Mouse (Mus musculus) brain, adult 2 months (tissue): ENCODE data around the gene Mfsd2a.
A peak's percentile ranks its signal among the peaks of the same experiment; 100 is the strongest.
"Not testable (repeated sequence)": the region's sequence is repeated elsewhere in the genome, so short reads cannot be mapped to it uniquely, and the experiment has no call there.

Experiments
- DNase-seq: peaks from one replicate; pipeline ENCODE4 v3.0.0; 2011; ENCODE audit warnings: low read depth, low spot score

Mfsd2a gene

DNA sequence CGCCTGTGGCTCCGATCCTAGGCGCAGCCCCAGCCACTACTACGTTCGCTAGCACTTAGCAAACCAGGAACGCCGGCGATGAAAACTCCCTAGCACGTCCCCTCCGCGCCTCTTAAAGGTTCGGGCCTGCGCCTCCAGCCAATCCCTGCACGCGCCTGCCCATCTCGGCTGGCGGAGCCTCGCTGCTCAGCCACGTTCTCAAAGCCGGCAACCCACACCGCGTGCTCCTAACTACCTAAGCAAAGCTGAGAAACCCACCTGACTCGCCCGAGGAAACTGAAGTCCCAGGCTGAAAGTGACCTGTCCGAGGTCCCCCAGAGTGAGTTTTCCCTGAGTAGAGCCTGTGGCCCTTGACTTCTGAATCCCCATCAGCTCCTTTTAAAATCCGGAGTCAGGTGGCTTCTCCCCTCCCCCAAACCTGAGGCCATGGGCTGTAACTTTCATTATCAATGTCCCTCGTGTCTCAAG lies at the start of gene Mfsd2a:
Mfsd2a (minus strand) TSS at position 89 of the 468 bp plus-strand sequence.
- DNase-seq = peak; percentile 62

DNA sequence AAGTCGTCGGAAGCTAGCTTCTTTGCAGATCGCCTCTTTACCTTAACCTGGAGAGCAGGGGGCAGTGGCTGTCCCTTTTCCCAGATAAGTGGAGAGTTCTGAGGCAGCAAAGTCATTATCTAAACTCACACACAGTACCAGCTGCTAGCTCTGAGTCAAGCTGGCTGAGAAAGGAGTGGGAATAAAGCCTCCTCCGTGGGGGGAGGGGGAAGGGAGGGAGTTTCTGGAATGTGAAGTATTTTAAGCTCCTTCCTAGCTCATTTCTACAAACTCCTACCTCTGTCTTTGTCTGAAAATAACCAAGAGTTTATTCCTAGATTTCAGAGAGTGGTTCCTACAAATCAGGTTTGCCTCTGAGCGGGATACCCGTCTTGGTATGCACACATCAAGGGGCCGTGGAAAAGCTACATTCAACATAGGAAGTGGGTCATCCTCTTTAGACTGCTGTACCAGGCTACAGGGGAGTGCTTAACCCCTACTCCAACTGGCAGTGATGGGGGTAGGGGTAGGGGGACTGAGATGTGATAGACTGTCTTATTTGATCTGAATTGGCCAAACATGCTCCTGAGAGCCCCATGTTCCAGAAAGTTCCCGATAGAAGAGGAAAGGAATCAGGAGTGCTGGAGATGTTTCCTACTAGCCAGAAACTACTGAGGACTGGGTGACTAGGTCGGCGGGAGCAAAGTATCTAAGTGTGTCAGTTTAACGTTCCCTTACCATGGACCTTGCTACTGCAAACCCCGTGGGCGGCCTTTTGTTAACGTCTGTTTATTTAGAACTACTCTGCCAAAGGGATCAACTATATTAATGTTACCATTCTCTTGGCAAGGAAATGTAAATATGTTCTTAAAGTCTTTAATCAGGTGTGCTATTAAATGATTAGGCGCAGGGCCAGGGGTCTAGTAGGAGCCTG lies 44.3 kb upstream of the Mfsd2a start:
- DNase-seq = peak; percentile 93

DNA sequence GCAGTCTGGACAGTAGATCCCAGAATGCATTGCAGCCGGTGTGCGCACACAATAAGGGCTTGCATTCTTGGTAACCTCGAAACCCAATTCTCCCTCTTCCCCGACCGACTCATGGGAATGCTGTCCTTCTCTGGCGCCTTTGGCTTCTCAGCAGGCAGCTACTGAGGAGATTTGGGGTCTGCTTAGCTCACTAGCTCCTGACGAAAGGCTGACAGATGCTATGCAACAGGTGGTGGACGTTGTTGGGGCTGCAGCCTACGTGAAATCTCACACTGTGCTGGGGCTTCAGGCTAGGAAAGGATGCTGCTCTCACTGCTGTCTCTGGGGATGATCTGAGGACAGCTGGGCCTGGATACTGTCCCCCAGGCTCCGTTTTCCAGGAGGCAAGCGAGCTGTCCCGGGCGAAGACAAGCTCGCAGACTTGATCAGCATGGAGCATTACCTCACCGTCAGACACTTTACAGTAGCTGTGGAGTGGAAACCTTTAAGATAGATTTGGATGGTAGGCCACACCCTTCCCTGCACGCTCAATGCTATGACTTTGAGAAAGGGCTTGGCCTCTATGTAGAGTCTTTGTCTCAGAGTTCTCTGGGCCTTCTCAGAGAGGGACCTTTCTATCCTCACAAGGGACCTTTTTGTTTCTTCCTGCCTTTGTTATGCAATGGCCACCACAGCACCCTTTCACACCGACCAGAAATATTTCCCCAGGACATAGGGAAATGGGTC lies 39.8 kb upstream of the Mfsd2a start:
- DNase-seq = no peak

DNA sequence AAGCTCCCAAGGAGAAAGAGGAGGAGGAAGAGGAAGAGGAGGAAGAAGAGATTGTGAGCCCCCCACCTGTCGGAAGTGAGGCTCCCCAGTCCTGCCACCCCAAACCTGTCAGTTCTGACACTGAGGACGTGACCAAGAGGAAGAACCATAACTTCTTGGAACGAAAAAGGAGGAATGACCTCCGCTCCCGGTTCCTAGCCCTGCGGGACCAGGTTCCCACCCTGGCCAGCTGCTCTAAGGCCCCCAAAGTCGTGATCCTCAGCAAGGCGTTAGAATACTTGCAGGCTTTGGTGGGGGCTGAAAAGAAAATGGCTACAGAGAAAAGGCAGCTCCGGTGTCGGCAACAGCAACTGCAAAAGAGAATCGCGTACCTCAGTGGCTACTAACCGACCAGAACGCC lies 39.1 kb upstream of the Mfsd2a start:
- DNase-seq = no peak

DNA sequence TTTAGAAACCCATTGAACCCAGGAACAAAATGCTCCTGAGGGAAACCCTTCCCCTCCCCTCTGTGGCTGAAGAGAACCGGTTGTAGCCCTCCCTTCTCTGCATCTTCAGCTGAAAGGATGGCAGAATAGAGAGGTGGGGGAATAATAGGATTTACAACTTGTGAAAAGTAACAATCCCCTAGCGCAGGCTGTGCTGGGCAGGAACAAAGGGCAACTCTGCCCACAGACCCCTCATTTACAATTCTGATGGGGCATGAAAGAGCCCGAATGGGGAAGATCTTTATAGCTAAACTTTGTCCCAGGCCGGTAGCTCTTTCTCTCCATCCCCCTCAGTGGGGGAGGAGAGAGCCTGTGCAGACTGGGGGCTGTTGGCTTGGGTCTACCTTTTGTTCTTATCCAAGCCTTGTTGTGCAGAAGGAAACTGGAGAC lies 38.3 kb upstream of the Mfsd2a start:
- no peak for DNase-seq

DNA sequence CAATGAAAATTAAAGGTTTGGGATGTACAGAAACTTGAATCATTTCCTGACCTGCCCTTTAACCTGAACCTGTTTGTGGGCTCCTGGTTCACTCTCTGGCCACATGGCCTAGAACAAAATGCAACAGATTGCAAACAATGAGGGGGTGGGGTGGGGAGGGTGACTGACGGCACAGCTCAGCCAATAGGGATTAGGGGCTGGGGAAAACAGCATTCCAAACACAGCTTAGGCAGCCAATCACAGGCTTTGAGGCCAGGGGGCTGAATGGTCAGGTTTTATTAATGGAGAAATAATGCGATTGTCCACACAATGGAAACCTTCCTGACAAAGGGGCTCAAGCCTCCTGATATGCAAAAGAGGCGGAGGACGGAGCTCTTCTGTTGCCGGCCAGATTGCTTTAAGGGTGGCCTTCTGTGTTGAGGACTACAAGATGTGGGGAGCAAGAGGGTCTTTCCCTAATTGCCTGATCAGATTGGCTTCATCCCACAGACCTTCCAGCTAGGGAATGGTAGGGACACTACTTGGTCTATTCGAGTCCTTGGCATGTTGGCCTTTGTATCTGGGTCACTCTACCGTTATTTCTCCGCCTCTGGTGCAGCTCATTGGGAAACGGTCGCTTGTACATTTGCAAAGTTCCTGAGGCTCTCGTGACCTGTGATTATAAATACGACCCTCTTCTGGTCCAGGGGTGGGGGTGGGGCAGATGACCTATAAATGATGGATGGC lies 37.7 kb upstream of the Mfsd2a start:
- DNase-seq = peak; percentile 65

DNA sequence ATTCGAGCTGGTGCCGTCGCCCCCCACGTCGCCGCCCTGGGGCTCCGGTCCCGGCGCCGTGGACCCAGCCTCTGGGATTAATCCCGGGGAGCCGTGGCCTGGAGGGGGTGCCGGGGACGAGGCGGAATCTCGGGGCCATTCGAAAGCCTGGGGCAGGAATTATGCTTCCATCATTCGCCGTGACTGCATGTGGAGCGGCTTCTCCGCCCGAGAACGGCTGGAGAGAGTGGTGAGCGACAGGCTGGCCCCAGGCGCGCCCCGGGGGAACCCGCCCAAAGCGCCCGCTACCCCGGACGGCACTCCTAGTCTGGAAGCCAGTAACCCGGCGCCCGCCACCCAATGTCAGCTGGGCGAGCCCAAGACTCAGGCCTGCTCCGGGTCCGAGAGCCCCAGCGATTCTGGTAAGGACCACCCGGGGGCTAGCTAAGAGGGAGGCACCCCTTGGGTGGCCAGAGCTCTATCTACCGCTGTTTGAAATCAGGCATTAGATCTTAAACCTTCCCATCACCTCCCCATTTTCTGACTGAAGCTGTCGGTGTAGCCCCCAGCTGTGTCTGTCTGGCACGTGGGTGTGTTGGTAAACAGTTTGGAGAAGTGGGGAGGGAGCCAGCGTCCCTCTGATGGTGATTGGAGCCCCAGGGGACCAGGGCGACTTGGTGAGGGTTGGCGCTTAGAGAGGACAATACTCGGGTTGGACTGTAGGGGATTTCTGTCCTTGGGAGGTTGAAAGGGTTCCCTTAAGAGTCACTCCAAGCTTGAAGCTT lies 35.8 kb upstream of the Mfsd2a start:
- DNase-seq = no peak

DNA sequence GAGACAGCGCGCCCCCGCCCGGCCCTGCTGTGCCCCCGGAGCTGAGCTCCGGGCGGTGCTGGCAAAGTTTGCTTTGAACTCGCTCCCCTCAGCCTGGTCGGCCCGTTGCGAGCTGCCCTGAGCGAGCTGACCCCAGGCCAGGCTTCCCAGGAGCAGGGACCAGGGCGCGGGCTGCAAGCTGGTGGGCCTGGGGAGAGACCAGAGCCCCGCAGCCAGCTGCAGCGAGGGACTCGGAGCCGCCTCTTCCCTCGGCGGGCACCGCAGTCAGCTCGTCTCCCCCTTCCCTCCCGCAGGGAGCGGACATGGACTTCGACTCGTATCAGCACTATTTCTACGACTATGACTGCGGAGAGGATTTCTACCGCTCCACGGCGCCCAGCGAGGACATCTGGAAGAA lies 35.2 kb upstream of the Mfsd2a start:
- DNase-seq = no peak

DNA sequence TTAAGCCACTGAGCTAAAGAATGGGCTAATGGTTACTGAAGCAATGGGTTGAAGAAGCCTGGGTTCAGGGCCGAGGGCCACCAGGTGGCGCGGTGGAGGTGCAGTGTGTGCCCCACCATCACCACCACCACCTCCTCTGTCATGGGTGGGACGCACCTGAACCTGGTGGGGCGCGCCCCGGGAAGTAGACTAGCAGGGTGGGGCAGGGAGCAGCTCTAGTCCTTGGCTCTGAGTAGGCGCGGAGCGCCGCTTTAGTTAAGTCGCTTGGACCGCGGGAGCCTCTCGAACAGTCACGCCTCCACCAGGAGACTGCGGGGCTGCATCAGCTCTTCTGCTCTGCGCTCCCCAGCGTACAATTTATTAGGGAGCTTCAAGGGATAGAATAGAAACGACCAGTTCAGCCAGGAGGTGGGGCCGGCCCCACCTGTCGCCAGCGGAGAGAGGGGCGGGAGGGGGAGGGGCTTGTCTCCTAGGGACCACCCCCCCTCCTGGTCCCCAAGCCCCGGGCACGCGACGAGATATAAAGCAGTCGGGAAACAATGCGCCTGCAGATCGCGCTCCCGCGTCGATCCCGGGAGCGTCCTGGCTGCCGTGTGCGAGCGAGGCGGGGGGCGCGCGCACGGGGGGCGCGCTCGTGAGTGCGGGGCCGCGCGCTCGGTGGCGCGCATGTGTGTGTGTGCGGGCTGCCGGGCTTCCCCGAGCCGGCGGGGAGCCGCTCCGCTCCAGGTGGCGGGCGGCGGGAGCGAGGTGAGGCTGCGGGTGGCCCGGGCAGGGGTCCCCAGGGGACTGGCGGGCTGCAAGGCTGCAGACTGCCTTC lies 34.6 kb upstream of the Mfsd2a start, which contains the start of gene Mycl:
Mycl (plus strand) TSS at position 249 of the 817 bp plus-strand sequence.
- DNase-seq = peak; percentile 88

DNA sequence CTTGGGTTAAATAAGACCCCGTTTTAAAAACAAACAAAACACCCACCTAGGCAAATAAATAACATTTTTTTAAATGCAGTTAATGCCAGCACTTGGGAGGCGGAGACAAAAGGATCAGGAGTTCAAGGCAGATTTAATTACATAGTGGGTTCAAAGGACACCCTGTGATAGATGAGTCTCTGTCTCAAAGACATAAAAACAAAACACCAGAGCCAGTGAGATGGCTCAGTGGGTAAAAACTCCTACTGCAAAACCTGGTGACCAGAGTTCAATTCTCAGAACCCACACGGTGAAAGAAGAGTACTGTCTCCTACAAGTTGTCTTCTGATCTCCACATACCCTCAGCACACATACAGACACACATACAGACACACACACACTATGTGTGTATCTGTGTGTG lies 31.3 kb upstream of the Mfsd2a start:
- DNase-seq = no peak

DNA sequence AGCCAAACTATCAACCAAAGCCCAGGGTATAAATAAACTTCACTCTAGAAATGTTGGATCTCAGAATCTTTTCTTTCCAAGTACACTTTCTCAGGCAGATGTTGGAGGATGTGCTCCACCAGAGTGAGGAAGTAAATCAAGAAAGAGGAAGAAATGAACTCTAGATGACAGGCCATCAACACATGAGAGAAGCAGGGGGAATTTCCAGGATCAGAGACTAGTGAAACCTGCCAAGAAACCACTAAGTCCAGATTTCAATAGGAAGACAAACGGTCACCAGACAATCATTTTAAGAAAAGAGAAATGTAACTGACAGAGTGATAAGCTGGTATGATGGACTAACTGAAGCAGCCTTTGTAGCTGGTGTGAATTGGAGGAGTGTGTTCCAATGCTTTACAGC lies 30.2 kb upstream of the Mfsd2a start:
- DNase-seq = no peak

DNA sequence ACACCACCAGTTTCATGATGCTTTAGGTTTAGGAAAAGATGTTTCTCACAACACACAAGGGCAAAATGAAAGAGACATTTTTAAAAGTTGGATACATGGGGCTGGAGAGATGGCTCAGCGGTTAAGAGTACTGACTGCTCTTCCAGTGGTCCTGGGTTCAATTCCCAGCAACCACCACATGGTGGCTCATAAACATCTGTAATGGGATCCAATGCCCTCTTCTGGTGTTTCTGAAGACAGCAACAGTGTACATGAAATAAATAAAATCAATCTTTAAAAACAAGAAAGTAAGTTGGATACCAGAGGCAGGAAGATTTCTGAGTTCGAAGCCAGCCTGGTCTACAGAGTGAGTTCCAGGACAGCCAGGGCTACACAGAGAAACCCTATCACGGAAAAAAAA lies 27.0 kb upstream of the Mfsd2a start:
- not testable (repeated sequence) for DNase-seq

DNA sequence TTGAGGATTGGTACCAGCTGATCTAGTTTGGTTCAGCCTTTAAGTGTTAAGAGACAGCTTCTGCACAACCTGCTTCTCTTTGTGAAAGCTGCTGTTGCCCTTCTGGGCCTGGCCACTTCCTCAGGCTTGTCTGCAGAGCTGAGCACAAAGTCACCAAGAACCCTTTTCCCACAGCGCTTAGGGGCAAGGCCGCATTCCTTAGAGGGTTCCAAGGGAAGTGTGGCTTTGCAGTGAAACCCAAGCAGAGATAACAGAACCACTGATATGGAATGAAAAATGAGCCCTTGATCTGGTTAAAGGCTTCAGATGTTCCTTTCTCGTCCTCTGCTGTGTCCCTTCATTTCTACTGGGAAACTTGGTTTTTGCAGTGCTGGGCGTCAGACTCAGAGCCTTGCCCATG lies 26.4 kb upstream of the Mfsd2a start:
- DNase-seq = no peak

DNA sequence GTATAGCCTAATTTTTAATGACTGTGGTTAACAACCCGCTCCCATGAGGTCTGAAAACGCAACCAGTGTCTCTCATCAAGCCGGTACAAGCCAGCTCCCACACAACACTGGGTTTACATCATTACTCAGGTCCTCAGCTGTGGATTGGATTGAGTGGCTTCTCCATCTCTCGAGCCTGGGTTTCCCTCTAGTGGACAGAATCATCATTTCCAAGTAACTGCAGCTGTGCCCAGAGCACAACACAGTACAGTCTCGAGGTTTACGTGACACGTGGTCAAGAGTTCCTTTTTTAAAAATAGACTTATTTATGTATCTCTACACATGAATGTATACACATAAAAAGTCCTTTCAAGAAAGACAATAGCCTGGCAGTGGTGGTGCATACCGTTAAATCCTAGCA lies 24.1 kb upstream of the Mfsd2a start:
- DNase-seq = peak; percentile 92

DNA sequence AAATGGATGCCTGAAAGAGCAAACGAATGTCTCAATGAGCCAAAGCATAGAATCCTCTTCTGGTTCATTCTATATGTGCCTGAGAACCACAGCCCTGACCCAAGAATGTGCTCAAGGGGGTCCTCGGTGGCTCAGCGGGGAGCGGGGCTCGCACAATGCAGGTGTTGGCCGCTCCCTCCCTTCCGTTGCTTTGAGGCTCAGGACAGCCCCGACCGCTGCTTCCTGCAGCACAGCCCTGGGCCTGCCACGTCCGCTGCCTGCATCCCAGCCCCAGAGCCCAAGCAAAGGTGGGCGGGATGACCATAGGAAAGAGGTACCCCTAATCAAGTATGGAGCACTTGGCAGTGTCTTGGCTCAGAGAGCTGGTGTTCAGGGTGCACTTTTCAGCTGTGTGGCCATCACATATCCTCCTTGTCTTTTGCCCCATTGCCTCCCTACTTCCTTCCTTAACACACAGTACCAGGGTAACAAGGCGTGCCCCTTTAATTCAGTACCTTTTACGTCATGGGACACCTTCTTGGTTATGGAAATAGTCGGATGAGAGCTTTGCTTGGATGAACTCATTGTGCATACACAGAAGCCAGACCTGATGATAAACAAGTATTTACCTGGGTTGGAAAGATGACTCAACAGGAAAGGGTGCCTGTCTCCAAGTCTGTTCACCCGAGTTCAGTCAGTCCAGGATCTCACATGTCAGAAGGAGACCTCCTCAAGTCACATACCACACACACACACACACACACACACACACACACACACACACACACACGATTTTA lies 22.7 kb upstream of the Mfsd2a start:
- DNase-seq = no peak

DNA sequence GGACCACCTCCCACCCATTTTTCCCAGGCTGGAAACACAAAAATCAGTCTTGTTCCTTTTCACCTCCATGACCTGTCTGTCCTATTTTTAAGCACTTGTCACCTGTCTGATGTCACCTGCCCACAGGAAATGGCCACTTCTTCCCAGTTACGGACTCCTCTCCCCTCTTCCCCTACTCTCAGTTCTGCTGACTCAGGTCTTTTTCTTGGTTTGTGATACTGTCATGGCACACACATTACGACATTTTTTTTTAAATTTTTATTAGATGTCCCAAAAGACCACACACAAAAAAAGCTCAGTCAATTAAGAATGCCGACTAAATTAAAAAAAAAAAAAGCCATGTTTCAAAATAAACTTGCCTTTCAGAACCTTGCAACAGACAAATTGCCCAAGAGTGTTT lies 21.5 kb upstream of the Mfsd2a start:
- DNase-seq = no peak

DNA sequence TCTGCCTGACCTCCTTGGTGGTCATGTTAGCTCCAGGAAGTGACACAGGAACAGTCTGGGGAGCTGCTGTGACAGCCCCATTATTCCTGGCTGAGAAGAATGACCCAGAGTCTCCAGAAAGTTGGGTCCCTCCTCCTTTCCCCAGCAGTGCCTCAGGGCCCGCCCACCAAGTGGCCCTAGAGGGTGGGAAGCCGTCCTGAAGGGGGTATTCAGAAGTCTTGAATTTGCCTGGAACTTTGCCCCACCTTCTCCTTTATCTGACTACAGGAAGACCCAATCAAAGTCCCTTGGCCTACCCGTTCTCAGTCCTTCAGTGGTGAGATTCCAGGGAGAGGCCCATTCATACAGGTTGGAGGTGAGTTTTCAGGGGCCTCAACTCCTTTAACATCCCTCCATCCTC lies 20.9 kb upstream of the Mfsd2a start:
- no peak for DNase-seq

DNA sequence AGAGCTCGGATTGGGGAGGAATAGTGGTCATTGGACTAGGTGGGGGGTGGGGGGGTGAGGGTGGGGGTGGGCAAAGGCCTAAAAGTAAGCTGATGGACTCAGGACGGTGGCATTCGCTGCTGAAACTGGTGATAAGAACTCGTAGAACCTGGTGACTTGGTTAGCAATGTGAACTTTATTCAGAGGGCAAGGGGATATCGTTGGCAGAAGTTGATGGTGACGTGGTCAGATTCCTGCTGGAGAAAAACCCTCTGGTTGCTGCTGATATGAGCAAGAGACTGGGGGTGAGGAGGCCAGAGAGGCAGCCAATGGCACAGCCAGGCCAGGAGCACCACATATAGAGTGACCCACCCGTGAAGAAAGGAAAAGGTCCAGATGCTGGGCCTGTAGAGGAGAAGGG lies 20.2 kb upstream of the Mfsd2a start:
- DNase-seq = no peak

DNA sequence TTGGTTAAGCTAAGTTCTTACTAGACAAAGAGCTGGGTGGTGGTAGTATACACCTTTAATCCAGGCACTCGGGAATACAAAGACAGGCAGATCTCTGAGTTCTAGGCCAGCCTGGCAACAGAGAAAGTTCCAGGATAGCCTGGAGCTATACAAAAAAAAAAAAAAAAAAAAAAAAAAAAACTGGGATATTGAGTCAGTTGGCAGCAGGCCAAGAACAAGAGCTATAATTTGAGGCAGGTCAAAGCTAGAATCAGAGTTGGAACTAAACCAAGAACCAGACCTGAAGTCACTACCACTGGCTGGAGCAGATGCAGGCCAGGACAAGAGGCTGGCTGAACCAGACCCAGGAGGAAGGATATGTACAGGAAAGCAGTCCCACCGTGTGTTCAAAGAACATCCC lies 19.7 kb upstream of the Mfsd2a start:
- DNase-seq = no peak

DNA sequence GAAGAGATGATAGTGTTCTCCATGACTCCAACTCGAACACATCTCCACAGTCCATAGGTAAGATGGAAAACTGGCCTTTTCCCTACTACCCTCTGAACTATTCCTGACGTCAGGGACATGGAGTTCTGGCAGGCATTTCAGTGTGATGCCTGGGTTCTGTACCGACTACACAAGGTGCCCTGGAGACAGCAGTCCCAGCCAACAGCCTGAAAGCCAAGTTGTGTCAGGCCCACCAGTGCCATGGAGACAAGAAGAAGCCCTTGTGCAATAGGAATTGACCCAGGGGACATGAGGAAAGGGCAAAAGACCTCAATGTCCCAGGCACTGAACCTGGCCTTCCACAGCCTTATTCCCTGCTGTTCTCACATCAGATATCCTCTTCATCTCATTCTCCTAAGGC lies 18.8 kb upstream of the Mfsd2a start:
- DNase-seq = no peak
